Mouse (Mus musculus) forebrain, embryonic 15.5 days (tissue): ENCODE results near the gene 4931417E11Rik. TPM values are rescaled to one million over a fixed set of nuclear protein-coding genes. Genes with fewer than 3 reads are reported as not detected.

Source experiments
- polyA plus RNA-seq: library from polyadenylated mRNA; unstranded; fragments of >200 nt; fragmentation: Nextera tagmentation; extraction: Ambion mirVana; gene quantifications from 2 replicates; pipeline ENCODE4 v1.2.1, GENCODE M21; 2015

4931417E11Rik gene
- polyA plus RNA-seq, 1 experiment from 2014 or later, result not detected

Other genes with a start within 250 kb of the 4931417E11Rik start
- gene Dnah6, start 248.0 kb downstream of the 4931417E11Rik start, polyA plus RNA-seq, result 0.27 and 0.37 TPM in 2 replicates
- gene Suclg1, start 221.3 kb downstream of the 4931417E11Rik start, polyA plus RNA-seq, result 132 TPM in 2 replicates